Mouse (Mus musculus) lung, postnatal 0 days (tissue): ENCODE measurements around the gene Gm48551.

Experiments
- CTCF ChIP-seq: IDR thresholded peaks from 2 replicates; pipeline ENCODE4 v1.5.1; 2016; ENCODE audit warnings: antibody characterized with exemption, mild to moderate bottlenecking
- EP300 ChIP-seq: IDR thresholded peaks from 2 replicates; pipeline ENCODE4 v1.6.1; 2016; ENCODE audit warnings: antibody characterized with exemption, mild to moderate bottlenecking, control low read depth

GRCm38 (mm10) chr10:81404082-81404481, 19.8 kb downstream of the Gm48551 start:
- TF ChIP-seq CTCF, result no peak
- TF ChIP-seq EP300, result no peak
